ENCODE assay signal across 5 mouse cellular contexts in the genomic region with DNA sequence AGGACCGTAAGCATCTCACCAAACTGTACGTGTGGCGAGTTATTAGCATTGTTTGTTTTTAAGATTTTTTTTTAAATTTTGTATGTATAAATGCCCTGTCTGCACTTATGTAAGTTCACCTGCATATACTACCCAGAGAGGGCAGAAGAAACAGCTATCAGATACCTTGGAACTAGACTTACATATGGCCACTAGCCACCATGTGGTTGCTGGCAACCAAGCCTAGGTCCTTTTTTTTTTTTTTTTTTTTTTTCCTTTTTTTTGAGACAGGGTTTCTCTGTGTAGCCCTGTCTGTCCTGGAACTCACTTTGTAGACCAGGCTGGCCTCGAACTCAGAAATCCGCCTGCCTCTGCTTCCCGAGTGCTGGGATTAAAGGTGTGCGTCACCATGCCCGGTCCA. TPM values are rescaled to one million over a fixed set of nuclear protein-coding genes. Genes with fewer than 3 reads are reported as not detected.
DNase-seq lines count a peak whose midpoint lies in the region; TF ChIP-seq lines count a peak whose summit lies in the region.
"Not testable (repeated sequence)": the region's sequence is repeated elsewhere in the genome, so short reads cannot be mapped to it uniquely, and the experiment has no call there.

No protein-coding gene starts in this region.

- TF ChIP-seq RAD21 in CH12.LX (IDR thresholded peaks at IDR 0.05; ENCODE audit: low read depth, low read length), result not testable (repeated sequence)

- H3K4me1 ChIP-seq in CH12.LX (ENCODE audit: control insufficient read depth in 1 of 2, insufficient read depth in 2 of 2) (peaks cover 18 to 49% of the 10 kb centered on the region in 2 experiments), E14TG2a.4 (replicated peaks; ENCODE audit: low read depth, low read length) (peaks cover 79% of the 10 kb centered on the region), ES-Bruce4 (ENCODE audit: control insufficient read depth, insufficient read depth, low read length) (peaks cover 18% of the 10 kb centered on the region), ES-E14 (ENCODE audit: control insufficient read depth in 2 of 2, insufficient read depth in 2 of 2, low read length in 2 of 2, poor library complexity in 1 of 2) (peaks cover 16 to 35% of the 10 kb centered on the region in 2 experiments)
- peaks cover 40% of the 10 kb centered on the region for H3K4me1 ChIP-seq in spleen, adult 2 months (ENCODE audit: control insufficient read depth, insufficient read depth, insufficient read length)

- not testable (repeated sequence) for H3K9ac ChIP-seq in CH12.LX (ENCODE audit: insufficient read depth, low read depth); ES-Bruce4 (ENCODE audit: low read depth, poor library complexity, severe bottlenecking); ES-E14 (ENCODE audit: insufficient read depth, low read depth, low read length, poor library complexity, severe bottlenecking)

- not testable (repeated sequence) for TF ChIP-seq POLR2A in CH12.LX (IDR thresholded peaks at IDR 0.05; ENCODE audit: low read depth, low read length); ES-Bruce4 (IDR thresholded peaks at IDR 0.05; ENCODE audit: insufficient read depth, low read length); spleen, adult 2 months (IDR thresholded peaks at IDR 0.05; ENCODE audit: low read depth, low read length)

- not testable (repeated sequence) for H3K4me2 ChIP-seq in CH12.LX (ENCODE audit: insufficient read depth, low read depth, poor library complexity, severe bottlenecking)

- TF ChIP-seq CTCF in CH12.LX (conservative IDR thresholded peaks at IDR 0.05 in 1 of 2, IDR thresholded peaks at IDR 0.05 in 1 of 2; ENCODE audit: low read depth in 2 of 2, low read length in 2 of 2); E14TG2a.4 (conservative IDR thresholded peaks at IDR 0.05; ENCODE audit: low read length); ES-Bruce4 (IDR thresholded peaks at IDR 0.05; ENCODE audit: low read depth, low read length); spleen, adult 2 months (IDR thresholded peaks at IDR 0.05; ENCODE audit: extremely low read depth, insufficient read depth, insufficient read length, insufficient replicate concordance): not testable (repeated sequence)

- H3K4me3 ChIP-seq in CH12.LX (replicated peaks in 1 of 3; ENCODE audit: low read depth in 2 of 3, low read length in 2 of 3, poor library complexity in 1 of 3); ES-E14 (ENCODE audit: insufficient read depth in 1 of 2, low read depth in 1 of 2, low read length in 2 of 2, poor library complexity in 1 of 2, severe bottlenecking in 1 of 2); spleen, adult 2 months (ENCODE audit: extremely low read depth, insufficient read depth, insufficient read length): not testable (repeated sequence)
- H3K4me3 ChIP-seq in E14TG2a.4 (replicated peaks; ENCODE audit: low read length) (peak overlapping the region; percentile 64), ES-Bruce4 (ENCODE audit: low read depth, low read length) (peak overlapping the region; percentile 53)

- not testable (repeated sequence) for H3K79me2 ChIP-seq in CH12.LX (replicated peaks; ENCODE audit: control insufficient read depth, extremely low read depth, insufficient read depth, poor library complexity, severe bottlenecking)

- dilution Hi-C loops in CH12.LX (cut with MboI; ENCODE audit: extremely low pct_ligation_motif_present, extremely low pct_unique_long_range_greater_than_20kb, low sequenced_read_pairs), result not testable (repeated sequence)

- not testable (repeated sequence) for H3K27me3 ChIP-seq in CH12.LX (replicated peaks); E14TG2a.4 (ENCODE audit: insufficient read depth, low read length); ES-Bruce4 (ENCODE audit: control insufficient read depth, insufficient read depth, low read length, poor library complexity, severe bottlenecking); spleen, adult 2 months (ENCODE audit: control insufficient read depth, insufficient read depth, low read length)

- in situ Hi-C loops in CH12.LX (cut with MboI; ENCODE audit: low pct_ligation_motif_present, low pct_unique_long_range_greater_than_20kb, low sequenced_read_pairs); ES-E14 (cut with MboI; ENCODE audit: low sequenced_read_pairs in 2 of 2, unreplicated experiment in 2 of 2): not testable (repeated sequence)

- DNase-seq in CH12.LX (ENCODE audit: extremely low read depth); ES-E14 (ENCODE audit: low read depth, low spot score); spleen, adult 2 months (ENCODE audit: low read depth in 1 of 2, low spot score in 2 of 2): not testable (repeated sequence)

- not testable (repeated sequence) for TF ChIP-seq EP300 in CH12.LX (IDR thresholded peaks at IDR 0.05; ENCODE audit: low read length); ES-Bruce4 (IDR thresholded peaks at IDR 0.05; ENCODE audit: insufficient read depth, low read depth, low read length)

- 97% methylated on average over 8 of the region's 8 CpGs for WGBS in spleen, adult 2 months

- peaks cover 15% of the 10 kb centered on the region for H3K9me3 ChIP-seq in CH12.LX (replicated peaks; ENCODE audit: low read length)
- H3K9me3 ChIP-seq in E14TG2a.4 (ENCODE audit: low read length); ES-Bruce4 (replicated peaks; ENCODE audit: control insufficient read depth, insufficient read depth, low read length, poor library complexity, severe bottlenecking); ES-E14 (ENCODE audit: control insufficient read depth, insufficient read depth, low read depth, low read length): not testable (repeated sequence)

- peaks cover 3 to 40% of the 10 kb centered on the region in 2 experiments for H3K36me3 ChIP-seq in CH12.LX (replicated peaks in 1 of 2; ENCODE audit: control insufficient read depth in 1 of 2, insufficient read depth in 1 of 2, low read length in 1 of 2)
- peaks cover 73% of the 10 kb centered on the region for H3K36me3 ChIP-seq in E14TG2a.4 (ENCODE audit: insufficient read depth, low read length)
- H3K36me3 ChIP-seq in ES-Bruce4 (ENCODE audit: control insufficient read depth, insufficient read depth, low read length, poor library complexity, severe bottlenecking), result peaks cover 25% of the 10 kb centered on the region
- peaks cover 32% of the 10 kb centered on the region for H3K36me3 ChIP-seq in ES-E14 (ENCODE audit: control insufficient read depth, insufficient read depth, low read length, poor library complexity, severe bottlenecking)
- H3K36me3 ChIP-seq in spleen, adult 2 months (ENCODE audit: control insufficient read depth, insufficient read depth, low read length), result peaks cover 83% of the 10 kb centered on the region

- not testable (repeated sequence) for H3K27ac ChIP-seq in CH12.LX (ENCODE audit: insufficient read depth, low read depth)
- H3K27ac ChIP-seq in ES-Bruce4 (ENCODE audit: insufficient read depth, low read length) (peak overlapping the region; percentile 84), ES-E14 (ENCODE audit: insufficient read depth, low read depth, low read length, poor library complexity, severe bottlenecking) (peak overlapping the region; percentile 97)
- H3K27ac ChIP-seq in spleen, adult 2 months (ENCODE audit: insufficient read depth, low read length), result peak overlapping the region; percentile 65

TF ChIP-seq in CH12.LX, 34 proteins besides CTCF, POLR2A, EP300 and RAD21:
- peak; percentile 55 for TF ChIP-seq ZNF384 (IDR thresholded peaks at IDR 0.05; ENCODE audit: low read depth, low read length)

TF ChIP-seq in ES-E14, 5 proteins besides CTCF, POLR2A, EP300 and RAD21:
- TF ChIP-seq ZNF384 (IDR thresholded peaks at IDR 0.05; ENCODE audit: low read depth, low read length), result peak; percentile 71; the same call in 1 of the 2 replicates

RNA-seq across cellular contexts. Expression of gene Apobec3, which starts 11.6 kb away (rescaled TPM):
- total RNA-seq in CH12.LX (2012; rRNA removed) (3.9 and 4.7 TPM in 2 replicates), CH12.LX (2014; rRNA removed) (8.7 and 10.4 TPM in 2 replicates), ES-E14 (2012; rRNA removed) (39.9 and 42.4 TPM in 2 replicates)
- polyA plus RNA-seq in CH12.LX (2012; ENCODE audit: insufficient read length, low read depth) (94.3 and 98.5 TPM in 2 replicates), ES-Bruce4 (2011; ENCODE audit: insufficient read depth, insufficient read length, low read depth, missing spikeins) (98.9 and 114 TPM in 2 replicates)
- 99.9 and 104 TPM in 2 replicates for polyA plus RNA-seq in spleen, adult 2 months (2012; rRNA removed)
